Mouse (Mus musculus): ENCODE data around the gene Mb21d2.

DNA sequence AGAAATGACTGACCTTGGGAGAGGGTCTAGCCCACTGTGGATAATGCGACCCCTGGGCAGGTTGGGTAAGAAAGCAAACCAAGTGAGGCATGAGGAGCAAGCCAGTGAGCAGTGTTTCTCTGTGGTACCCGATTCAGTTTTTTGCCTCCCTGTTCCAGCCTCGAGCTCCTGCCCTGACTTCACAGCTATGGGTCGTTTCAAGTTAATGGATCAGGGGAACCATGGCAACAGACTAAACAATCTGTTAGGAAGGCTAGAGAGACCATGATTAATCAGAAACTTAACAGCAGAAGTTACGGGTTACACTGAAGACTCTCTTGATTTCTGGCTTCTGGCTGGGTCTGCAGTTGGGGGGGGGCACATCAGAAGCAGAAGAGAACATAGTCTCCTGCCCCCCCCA is 36.2 kb downstream of the Mb21d2 start:
- TF ChIP-seq POLR2A (IDR thresholded peaks at IDR 0.05; ENCODE audit: insufficient read depth, low read depth, low read length): no peak
- TF ChIP-seq CTCF (IDR thresholded peaks at IDR 0.05): no peak
- TF ChIP-seq EP300 (IDR thresholded peaks at IDR 0.05; ENCODE audit: insufficient read depth, low read depth, low read length): no peak

Data from heart, adult 2 months (tissue).